Mouse (Mus musculus): ENCODE results near the gene Ank2. TPM values are rescaled to one million over a fixed set of nuclear protein-coding genes. Genes with fewer than 3 reads are reported as not detected.

Ank2 gene
- polyA plus RNA-seq, 1 experiment from 2014 or later, result 19.6 TPM

- no peak overlapping the region; the same call in 1 of the 2 replicates for H3K27ac ChIP-seq (ENCODE audit: low read depth)
- H3K36me3 ChIP-seq (ENCODE audit: insufficient read depth), result no peaks in the 10 kb centered on the region
- no peak for ATAC-seq (ENCODE audit: insufficient read depth)
- no peaks in the 10 kb centered on the region for H3K27me3 ChIP-seq (ENCODE audit: insufficient read depth, low read length)
- DNase-seq, result peak; percentile 20
- H3K4me2 ChIP-seq, result no peak overlapping the region
- no peaks in the 10 kb centered on the region for H3K9me3 ChIP-seq (ENCODE audit: low read depth, low read length)
- no peak for TF ChIP-seq CTCF (IDR thresholded peaks at IDR 0.05; ENCODE audit: low read depth)
- no peak overlapping the region for H3K9ac ChIP-seq
- no peaks in the 10 kb centered on the region for H3K4me1 ChIP-seq (ENCODE audit: insufficient read depth)
- WGBS, result 54% methylated on average over 11 of the region's 11 CpGs
- H3K4me3 ChIP-seq (ENCODE audit: low read depth, low read length), result no peak overlapping the region
Observed at GRCm38 (mm10) chr3:127375956-127376660, 123.0 kb downstream of the Ank2 start.

GRCm38 (mm10) chr3:127374190-127374710 lies 124.9 kb downstream of the Ank2 start:
- H3K27me3 ChIP-seq (ENCODE audit: insufficient read depth, low read length), result no peaks in the 10 kb centered on the region
- no peak for ATAC-seq (ENCODE audit: insufficient read depth)
- H3K4me2 ChIP-seq, result no peak overlapping the region
- no peak for DNase-seq
- H3K4me3 ChIP-seq (ENCODE audit: low read depth, low read length), result no peak overlapping the region
- WGBS, result 87% methylated on average over 6 of the region's 6 CpGs
- no peak for TF ChIP-seq CTCF (IDR thresholded peaks at IDR 0.05; ENCODE audit: low read depth)
- no peak overlapping the region for H3K9ac ChIP-seq
- H3K27ac ChIP-seq (ENCODE audit: low read depth), result no peak overlapping the region
- no peaks in the 10 kb centered on the region for H3K4me1 ChIP-seq (ENCODE audit: insufficient read depth)
- H3K9me3 ChIP-seq (ENCODE audit: low read depth, low read length), result no peaks in the 10 kb centered on the region
- H3K36me3 ChIP-seq (ENCODE audit: insufficient read depth), result no peaks in the 10 kb centered on the region

GRCm38 (mm10) chr3:127371774-127372173 lies 127.4 kb downstream of the Ank2 start:
- Histone ChIP-seq H3K4me1 (ENCODE audit: insufficient read depth) (no peaks in the 10 kb centered on the region), H3K4me3 (ENCODE audit: low read depth, low read length) (no peak overlapping the region), H3K27ac (ENCODE audit: low read depth) (no peak overlapping the region), H3K36me3 (ENCODE audit: insufficient read depth) (no peaks in the 10 kb centered on the region), H3K27me3 (ENCODE audit: insufficient read depth, low read length) (no peaks in the 10 kb centered on the region), H3K9me3 (ENCODE audit: low read depth, low read length) (no peaks in the 10 kb centered on the region), H3K4me2 (no peak overlapping the region), H3K9ac (no peak overlapping the region)
- no peak for TF ChIP-seq CTCF (IDR thresholded peaks at IDR 0.05; ENCODE audit: low read depth)
- no peak for DNase-seq
- 76% methylated on average over 1 of the region's 1 CpGs for WGBS
- no peak for ATAC-seq (ENCODE audit: insufficient read depth)

- H3K4me2 ChIP-seq, result no peak overlapping the region
- H3K36me3 ChIP-seq (ENCODE audit: insufficient read depth), result no peaks in the 10 kb centered on the region
- WGBS, result 77% methylated on average over 6 of the region's 6 CpGs
- no peak overlapping the region for H3K4me3 ChIP-seq (ENCODE audit: low read depth, low read length)
- H3K9me3 ChIP-seq (ENCODE audit: low read depth, low read length), result no peaks in the 10 kb centered on the region
- TF ChIP-seq CTCF (IDR thresholded peaks at IDR 0.05; ENCODE audit: low read depth), result no peak
- no peak overlapping the region for H3K9ac ChIP-seq
- no peaks in the 10 kb centered on the region for H3K27me3 ChIP-seq (ENCODE audit: insufficient read depth, low read length)
- H3K27ac ChIP-seq (ENCODE audit: low read depth), result no peak overlapping the region
- no peak for DNase-seq
- ATAC-seq (ENCODE audit: insufficient read depth), result no peak
- H3K4me1 ChIP-seq (ENCODE audit: insufficient read depth), result no peaks in the 10 kb centered on the region
Observed at GRCm38 (mm10) chr3:127369529-127369928, 129.6 kb downstream of the Ank2 start.

GRCm38 (mm10) chr3:127367450-127367849 lies 131.7 kb downstream of the Ank2 start:
- DNase-seq, result no peak
- H3K4me1 ChIP-seq (ENCODE audit: insufficient read depth), result no peaks in the 10 kb centered on the region
- no peaks in the 10 kb centered on the region for H3K27me3 ChIP-seq (ENCODE audit: insufficient read depth, low read length)
- H3K36me3 ChIP-seq (ENCODE audit: insufficient read depth), result no peaks in the 10 kb centered on the region
- ATAC-seq (ENCODE audit: insufficient read depth), result no peak
- 83% methylated on average over 4 of the region's 4 CpGs for WGBS
- no peaks in the 10 kb centered on the region for H3K9me3 ChIP-seq (ENCODE audit: low read depth, low read length)
- no peak overlapping the region for H3K4me2 ChIP-seq
- no peak for TF ChIP-seq CTCF (IDR thresholded peaks at IDR 0.05; ENCODE audit: low read depth)
- H3K4me3 ChIP-seq (ENCODE audit: low read depth, low read length), result no peak overlapping the region
- H3K9ac ChIP-seq, result no peak overlapping the region
- H3K27ac ChIP-seq (ENCODE audit: low read depth), result no peak overlapping the region

DNA sequence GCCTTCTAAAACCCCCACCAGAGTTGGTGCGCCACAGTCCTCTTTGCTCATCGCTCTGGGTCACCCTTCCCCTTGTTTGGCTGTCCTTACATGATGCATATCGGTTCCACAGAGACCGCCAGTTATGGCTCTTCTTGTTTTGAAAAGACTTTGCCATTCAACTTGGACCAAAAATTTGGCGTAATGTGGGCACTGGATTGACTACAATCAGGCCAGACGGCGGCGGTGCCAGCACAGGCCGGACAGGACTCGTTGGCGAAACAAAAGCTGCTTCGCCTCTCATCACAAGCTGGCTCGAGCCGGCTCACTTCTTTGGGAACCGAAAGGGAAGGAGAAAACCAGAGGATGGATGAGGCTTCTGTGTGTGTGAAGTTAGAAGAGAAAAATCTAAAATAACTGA lies 135.6 kb downstream of the Ank2 start:
- H3K27ac ChIP-seq (ENCODE audit: low read depth), result no peak overlapping the region
- ATAC-seq (ENCODE audit: insufficient read depth), result no peak
- WGBS, result 91% methylated on average over 15 of the region's 15 CpGs
- no peak for DNase-seq
- TF ChIP-seq CTCF (IDR thresholded peaks at IDR 0.05; ENCODE audit: low read depth), result no peak
- H3K36me3 ChIP-seq (ENCODE audit: insufficient read depth), result no peaks in the 10 kb centered on the region
- H3K27me3 ChIP-seq (ENCODE audit: insufficient read depth, low read length), result no peaks in the 10 kb centered on the region
- no peak overlapping the region for H3K4me2 ChIP-seq
- no peak overlapping the region for H3K4me3 ChIP-seq (ENCODE audit: low read depth, low read length)
- no peaks in the 10 kb centered on the region for H3K9me3 ChIP-seq (ENCODE audit: low read depth, low read length)
- no peak overlapping the region for H3K9ac ChIP-seq
- no peaks in the 10 kb centered on the region for H3K4me1 ChIP-seq (ENCODE audit: insufficient read depth)

DNA sequence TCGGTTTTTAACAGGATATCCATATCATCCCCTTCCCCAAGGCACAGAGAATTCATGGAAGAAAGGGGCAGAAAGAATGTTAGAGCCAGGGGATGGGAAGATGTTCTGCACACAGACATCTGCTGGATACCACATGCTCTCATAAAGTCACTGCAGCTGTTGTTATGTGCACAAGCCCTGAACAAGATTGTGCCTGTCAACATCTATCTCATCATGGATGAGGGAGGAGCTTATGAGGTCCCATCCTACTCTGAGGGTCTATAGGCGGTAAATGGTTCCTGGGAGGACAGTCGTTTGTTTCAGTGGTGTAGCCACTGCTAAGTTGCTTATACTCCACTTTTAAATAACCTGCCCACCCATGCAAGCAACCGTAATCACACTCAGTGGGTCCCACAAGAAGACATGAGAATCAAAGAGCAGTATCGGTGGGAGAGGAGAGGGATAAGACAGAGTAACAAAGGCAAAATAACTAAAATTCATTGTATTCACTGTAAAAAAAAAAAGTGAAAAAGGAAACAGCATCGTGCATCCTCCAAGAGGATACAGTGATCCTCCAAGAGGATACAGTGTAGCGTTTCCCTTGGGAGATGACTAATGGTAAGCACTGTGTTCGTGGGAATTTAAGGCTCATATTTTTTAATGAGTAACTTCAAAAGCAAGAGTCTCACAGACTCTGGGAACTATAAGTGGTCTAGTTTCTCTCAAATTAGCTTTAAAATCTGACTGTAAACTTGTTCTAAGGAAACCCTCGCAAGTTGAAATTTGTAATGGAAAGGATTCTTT lies 136.3 kb downstream of the Ank2 start:
- Histone ChIP-seq H3K27ac (ENCODE audit: low read depth) (no peak overlapping the region), H3K9ac (no peak overlapping the region), H3K27me3 (ENCODE audit: insufficient read depth, low read length) (no peaks in the 10 kb centered on the region), H3K4me1 (ENCODE audit: insufficient read depth) (no peaks in the 10 kb centered on the region), H3K9me3 (ENCODE audit: low read depth, low read length) (no peaks in the 10 kb centered on the region), H3K36me3 (ENCODE audit: insufficient read depth) (no peaks in the 10 kb centered on the region), H3K4me3 (ENCODE audit: low read depth, low read length) (no peak overlapping the region), H3K4me2 (no peak overlapping the region)
- 78% methylated on average over 9 of the region's 9 CpGs for WGBS
- TF ChIP-seq CTCF (IDR thresholded peaks at IDR 0.05; ENCODE audit: low read depth), result no peak
- no peak for DNase-seq
- no peak for ATAC-seq (ENCODE audit: insufficient read depth)
